Mouse (Mus musculus): ENCODE results near the gene Ltbp1.
A peak's percentile ranks its signal among the peaks of the same experiment; 100 is the strongest.

- TF ChIP-seq CTCF (conservative IDR thresholded peaks at IDR 0.05; ENCODE audit: low read length) (peak; percentile 10; the same call in 1 of the 2 replicates), NANOG (IDR thresholded peaks at IDR 0.05; ENCODE audit: borderline replicate concordance, low read length) (no peak)
Measured at GRCm38 (mm10) chr17:75374287-75375024, 369.1 kb downstream of the Ltbp1 start.

Measured in E14TG2a.4 (cell line).